Mouse (Mus musculus) lung, embryonic 14.5 days (tissue): ENCODE measurements around the gene Golgb1. TPM values are rescaled to one million over a fixed set of nuclear protein-coding genes. Genes with fewer than 3 reads are reported as not detected.

Source experiments
- ATAC-seq: fragments of 200-750 bp; cut with Nextera tagmentation; 2 replicates; pipeline ENCODE4 v1.8.0; 2017; ENCODE audit warnings: mild to moderate bottlenecking, moderate TSS enrichment, moderate library complexity; ENCODE audit not compliant: insufficient read depth
- DNase-seq: peaks from one replicate; pipeline ENCODE4 v3.0.0-alpha.2; 2015
- H3K27ac ChIP-seq: fragments of 300-500 bp; sonication (generic); 2 replicates; pipeline ENCODE4 v1.5.1; 2014; ENCODE audit warnings: low read depth, mild to moderate bottlenecking, moderate library complexity
- H3K27me3 ChIP-seq: fragments of 300-500 bp; sonication (generic); 2 replicates; pipeline ENCODE4 v1.6.1; 2014; ENCODE audit warnings: low read length, control low read depth; ENCODE audit not compliant: insufficient read depth
- H3K36me3 ChIP-seq: fragments of 300-500 bp; sonication (generic); 2 replicates; pipeline ENCODE4 v1.6.1; 2014; ENCODE audit warnings: control low read depth; ENCODE audit not compliant: insufficient read depth
- H3K4me1 ChIP-seq: fragments of 300-500 bp; sonication (generic); 2 replicates; pipeline ENCODE4 v1.6.1; 2014; ENCODE audit warnings: antibody characterized with exemption, control low read depth; ENCODE audit not compliant: insufficient read depth
- H3K4me2 ChIP-seq: fragments of 300-500 bp; sonication (generic); 2 replicates; pipeline ENCODE4 v1.6.1; 2014; ENCODE audit warnings: mild to moderate bottlenecking
- H3K4me3 ChIP-seq: fragments of 300-500 bp; sonication (generic); 2 replicates; pipeline ENCODE4 v1.5.1; 2014; ENCODE audit warnings: low read depth, low read length
- H3K9ac ChIP-seq: fragments of 300-500 bp; sonication (generic); 2 replicates; pipeline ENCODE4 v1.6.1; 2014
- H3K9me3 ChIP-seq: fragments of 300-500 bp; sonication (generic); 2 replicates; pipeline ENCODE4 v1.6.1; 2016; ENCODE audit warnings: low read depth, low read length, control low read depth
- CTCF ChIP-seq: IDR thresholded peaks from 2 replicates; pipeline ENCODE4 v1.5.1; 2016; ENCODE audit warnings: antibody characterized with exemption, low read depth
- WGBS: fragments of 180-500 bp; shearing (Covaris S2); extraction: QIAGEN DNeasy Blood & Tissue Kit; methylation state at CpG from one replicate; pipeline ENCODE4 v1.1.7; 2014; 5-methylcytosine and 5-hydroxymethylcytosine counted together
- polyA plus RNA-seq: library from polyadenylated mRNA; unstranded; fragments of >200 nt; fragmentation: Nextera tagmentation; extraction: Ambion mirVana; gene quantifications from 2 replicates; pipeline ENCODE4 v1.2.1, GENCODE M21; 2014

Golgb1 gene
- polyA plus RNA-seq, 1 experiment from 2014 or later = 89.9 TPM

DNA sequence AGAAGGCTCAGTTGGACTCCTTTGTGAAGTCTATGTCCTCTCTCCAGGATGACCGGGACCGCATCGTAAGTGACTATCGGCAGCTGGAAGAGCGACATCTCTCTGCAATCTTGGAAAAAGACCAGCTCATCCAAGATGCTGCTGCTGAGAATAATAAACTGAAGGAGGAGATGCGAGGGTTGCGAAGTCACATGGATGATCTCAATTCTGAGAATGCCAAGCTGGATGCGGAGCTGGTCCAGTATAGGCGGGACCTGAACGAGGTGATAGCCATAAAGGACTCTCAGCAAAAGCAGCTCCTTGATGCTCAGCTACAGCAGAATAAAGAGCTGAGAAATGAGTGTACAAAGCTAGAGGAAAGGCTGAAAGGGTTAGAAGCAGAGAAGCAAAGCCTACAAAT, 43.6 kb downstream of the Golgb1 start:
- H3K27ac ChIP-seq = no peak overlapping the region
- ATAC-seq (no peak), DNase-seq (no peak)
- H3K4me1 ChIP-seq = no peaks in the 10 kb centered on the region
- peaks cover 75% of the 10 kb centered on the region for H3K36me3 ChIP-seq
- 93% methylated on average over 10 of the region's 10 CpGs for WGBS
- TF ChIP-seq CTCF = no peak
- no peaks in the 10 kb centered on the region for H3K27me3 ChIP-seq
- no peak overlapping the region for H3K9ac ChIP-seq
- no peak overlapping the region for H3K4me2 ChIP-seq
- no peaks in the 10 kb centered on the region for H3K9me3 ChIP-seq
- H3K4me3 ChIP-seq = no peak overlapping the region

DNA sequence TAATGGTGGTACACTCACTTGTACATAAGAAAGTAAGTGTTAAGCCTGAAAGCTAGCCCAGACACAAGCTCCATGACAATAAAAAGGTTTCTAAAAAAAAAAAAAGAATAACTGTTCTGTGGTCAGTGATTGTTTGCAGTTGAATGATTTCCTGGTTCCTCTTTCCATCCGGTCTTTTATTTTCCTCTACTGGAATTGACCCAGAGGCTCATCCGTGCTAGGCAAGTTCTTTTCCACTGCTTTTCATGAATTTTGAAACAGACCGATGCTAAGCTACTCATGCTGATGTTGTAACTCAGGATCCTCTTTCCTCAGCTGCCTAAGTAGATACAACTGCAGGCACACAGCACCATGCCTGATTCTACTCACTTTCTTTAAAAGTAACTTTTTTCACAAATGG, 45.5 kb downstream of the Golgb1 start:
- Histone ChIP-seq H3K4me2 (no peak overlapping the region), H3K27ac (no peak overlapping the region), H3K27me3 (no peaks in the 10 kb centered on the region), H3K9me3 (no peaks in the 10 kb centered on the region), H3K9ac (no peak overlapping the region), H3K4me3 (no peak overlapping the region), H3K4me1 (no peaks in the 10 kb centered on the region), H3K36me3 (peaks cover 68% of the 10 kb centered on the region)
- WGBS = 86% methylated on average over 3 of the region's 3 CpGs
- TF ChIP-seq CTCF = no peak
- no peak for ATAC-seq
- no peak for DNase-seq

DNA sequence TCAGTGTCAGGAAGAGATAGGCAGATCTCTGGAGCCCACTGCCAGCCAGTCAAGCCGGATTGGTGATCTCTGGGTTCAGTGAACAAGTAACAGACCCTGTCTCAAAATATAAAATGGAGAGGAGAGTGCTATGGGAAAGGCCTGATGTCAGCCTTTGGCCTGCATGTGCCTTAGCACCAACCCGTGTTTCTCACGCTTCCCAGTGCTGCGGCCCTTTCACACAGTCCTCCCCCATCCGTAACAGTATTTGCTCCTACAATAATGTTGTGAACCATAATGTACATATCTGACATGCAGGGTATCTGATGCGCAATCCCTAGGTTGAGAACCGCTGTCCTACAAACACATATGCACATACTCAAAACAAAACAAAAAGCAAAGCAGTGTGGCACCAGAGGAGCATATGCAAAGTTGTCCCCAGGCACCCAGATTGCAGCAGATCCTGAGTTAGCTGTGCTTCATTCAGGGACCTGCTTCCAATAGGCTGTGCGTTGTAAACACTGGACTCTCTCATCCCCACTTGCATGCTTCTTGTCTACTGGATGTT, 46.2 kb downstream of the Golgb1 start:
- ATAC-seq = no peak
- no peak for DNase-seq
- Histone ChIP-seq H3K27me3 (no peaks in the 10 kb centered on the region), H3K9me3 (no peaks in the 10 kb centered on the region), H3K36me3 (peaks cover 68% of the 10 kb centered on the region), H3K4me2 (no peak overlapping the region), H3K4me3 (no peak overlapping the region), H3K4me1 (no peaks in the 10 kb centered on the region), H3K27ac (no peak overlapping the region), H3K9ac (no peak overlapping the region)
- 94% methylated on average over 8 of the region's 8 CpGs for WGBS
- no peak for TF ChIP-seq CTCF

DNA sequence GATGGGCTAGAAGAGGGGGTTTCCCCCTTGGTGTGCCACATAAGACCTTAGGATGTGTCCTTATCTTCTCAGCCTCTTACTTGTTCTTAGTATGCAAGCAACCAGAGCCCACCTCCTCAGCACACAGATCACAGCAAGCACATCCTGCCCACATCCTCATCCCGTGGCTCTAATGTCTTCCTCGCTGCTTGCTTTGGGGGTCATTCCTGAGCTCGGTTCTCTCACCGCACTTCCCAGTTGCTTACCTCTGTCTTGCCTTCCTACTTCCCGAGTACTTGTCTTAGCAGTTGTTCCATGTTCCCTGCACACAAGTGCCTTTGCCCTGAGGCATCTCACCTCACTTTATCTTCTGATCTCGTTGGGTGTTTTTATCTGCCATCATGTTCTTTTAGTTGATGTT, 47.0 kb downstream of the Golgb1 start:
- 83% methylated on average over 6 of the region's 6 CpGs for WGBS
- no peaks in the 10 kb centered on the region for H3K27me3 ChIP-seq

DNA sequence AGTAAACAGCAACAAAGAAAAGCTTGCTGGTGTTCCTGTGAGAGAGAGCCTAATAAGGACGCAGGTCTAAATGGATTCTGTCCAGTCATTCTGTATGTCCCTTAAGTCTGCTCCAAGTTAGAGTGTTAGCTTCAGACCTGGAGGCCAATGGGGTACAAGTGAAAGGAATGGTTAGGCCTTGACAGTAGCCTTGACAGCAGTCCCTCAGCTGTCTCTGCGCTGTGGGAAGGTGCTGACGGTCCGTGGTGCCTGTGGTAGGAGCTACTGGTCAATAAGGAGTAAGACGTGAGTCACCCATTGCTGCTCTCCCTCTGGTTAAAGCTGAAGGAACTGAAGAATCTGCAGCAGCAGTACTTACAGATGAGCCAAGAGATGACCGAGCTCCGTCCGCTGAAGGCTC, 49.4 kb downstream of the Golgb1 start:
- H3K9ac ChIP-seq = no peak overlapping the region
- H3K27me3 ChIP-seq = no peaks in the 10 kb centered on the region
- H3K27ac ChIP-seq = no peak overlapping the region
- no peak overlapping the region for H3K4me3 ChIP-seq
- 95% methylated on average over 8 of the region's 8 CpGs for WGBS
- no peak for DNase-seq
- no peak overlapping the region for H3K4me2 ChIP-seq
- TF ChIP-seq CTCF = no peak
- H3K36me3 ChIP-seq = peaks cover 70% of the 10 kb centered on the region
- ATAC-seq = no peak
- H3K9me3 ChIP-seq = no peaks in the 10 kb centered on the region
- no peaks in the 10 kb centered on the region for H3K4me1 ChIP-seq

More for the DNA sequence above, 47.0 kb downstream of the Golgb1 start:
- Histone ChIP-seq H3K4me3 (no peak overlapping the region), H3K36me3 (peaks cover 69% of the 10 kb centered on the region), H3K4me1 (no peaks in the 10 kb centered on the region), H3K4me2 (no peak overlapping the region), H3K27ac (no peak overlapping the region), H3K9me3 (no peaks in the 10 kb centered on the region), H3K9ac (no peak overlapping the region)
- ATAC-seq (no peak), DNase-seq (no peak)
- no peak for TF ChIP-seq CTCF

DNA sequence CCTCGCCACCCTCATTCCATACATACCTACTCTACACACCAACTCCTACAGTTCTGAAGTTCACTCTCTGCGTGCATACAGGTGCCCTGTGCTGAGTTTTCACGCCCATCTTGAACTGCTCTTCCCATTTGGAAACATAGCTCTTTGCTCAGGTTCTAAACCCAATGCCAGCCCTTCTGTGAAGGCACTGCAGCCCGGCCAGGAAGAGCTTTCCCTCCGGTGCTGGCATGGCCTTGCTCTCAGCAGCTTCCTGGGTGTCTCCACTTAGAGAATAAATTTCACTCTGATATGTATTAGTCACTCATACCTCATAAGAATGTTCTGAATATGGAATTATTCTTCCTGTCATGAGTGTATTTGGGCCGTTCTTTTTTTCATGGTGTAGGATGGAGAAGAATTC, 50.4 kb downstream of the Golgb1 start:
- WGBS = 92% methylated on average over 6 of the region's 6 CpGs
- no peak for DNase-seq
- no peak for TF ChIP-seq CTCF

DNA sequence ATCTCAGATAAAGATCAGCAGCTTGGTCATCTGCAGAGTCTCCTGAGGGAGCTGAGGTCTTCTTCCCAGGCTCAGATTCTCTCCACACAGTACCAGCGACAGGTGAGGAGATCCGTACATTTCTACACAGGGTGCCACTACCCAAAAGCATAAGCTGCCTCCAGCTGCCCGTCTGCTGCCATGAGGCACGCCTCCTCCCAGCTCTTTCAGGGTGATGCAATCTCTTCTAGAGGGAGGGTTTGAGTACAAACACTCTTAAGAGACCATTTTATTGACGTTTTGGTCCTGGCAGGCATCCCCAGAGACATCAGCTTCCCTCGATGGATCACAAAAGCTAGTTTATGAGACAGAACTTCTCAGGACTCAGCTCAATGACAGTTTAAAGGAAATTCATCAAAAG, 50.9 kb downstream of the Golgb1 start:
- no peak for TF ChIP-seq CTCF
- Histone ChIP-seq H3K9ac (no peak overlapping the region), H3K9me3 (no peaks in the 10 kb centered on the region), H3K4me2 (no peak overlapping the region), H3K27ac (no peak overlapping the region), H3K27me3 (no peaks in the 10 kb centered on the region), H3K4me1 (no peaks in the 10 kb centered on the region), H3K36me3 (peaks cover 71% of the 10 kb centered on the region), H3K4me3 (no peak overlapping the region)
- 76% methylated on average over 6 of the region's 6 CpGs for WGBS
- no peak for DNase-seq
- no peak for ATAC-seq

More for the DNA sequence above, 50.4 kb downstream of the Golgb1 start:
- H3K4me1 ChIP-seq = no peaks in the 10 kb centered on the region
- H3K9me3 ChIP-seq = no peaks in the 10 kb centered on the region
- no peak overlapping the region for H3K4me3 ChIP-seq
- no peak overlapping the region for H3K4me2 ChIP-seq
- no peak for ATAC-seq
- H3K9ac ChIP-seq = no peak overlapping the region
- H3K27ac ChIP-seq = no peak overlapping the region
- H3K27me3 ChIP-seq = no peaks in the 10 kb centered on the region
- peaks cover 71% of the 10 kb centered on the region for H3K36me3 ChIP-seq
